Mouse (Mus musculus) olfactory bulb, adult 2 months (tissue): ENCODE measurements around the gene Fam213a. TPM values are rescaled to one million over a fixed set of nuclear protein-coding genes. Genes with fewer than 3 reads are reported as not detected.
A peak's percentile ranks its signal among the peaks of the same experiment; 100 is the strongest.
"Not testable (repeated sequence)": the region's sequence is repeated elsewhere in the genome, so short reads cannot be mapped to it uniquely, and the experiment has no call there.

Source experiments
- H3K27ac ChIP-seq: fragments of 200-500 bp; 2 replicates; pipeline ENCODE4 v1.5.1; 2012; ENCODE audit warnings: low read depth, low read length; ENCODE audit not compliant: insufficient read depth
- H3K4me1 ChIP-seq: fragments of 200-500 bp; 2 replicates; pipeline ENCODE4 v1.6.1; 2012; ENCODE audit warnings: low read length; ENCODE audit not compliant: control insufficient read depth, insufficient read depth
- H3K4me3 ChIP-seq: fragments of 200-500 bp; 2 replicates; pipeline ENCODE4 v1.5.1; 2012; ENCODE audit warnings: mild to moderate bottlenecking, low read depth, low read length, moderate library complexity; ENCODE audit not compliant: insufficient read depth
- CTCF ChIP-seq: fragments of 200-500 bp; IDR thresholded peaks from 2 replicates; pipeline ENCODE4 v1.5.1; 2012; ENCODE audit warnings: low read depth, mild to moderate bottlenecking, low read length, moderate library complexity; ENCODE audit not compliant: insufficient read depth
- POLR2A ChIP-seq: fragments of 200-500 bp; IDR thresholded peaks from 2 replicates; pipeline ENCODE4 v1.6.1; 2012; ENCODE audit warnings: mild to moderate bottlenecking, low read depth, low read length, moderate library complexity; ENCODE audit not compliant: insufficient read depth
- WGBS: fragments of 180-500 bp; shearing (Covaris S2); methylation state at CpG from one replicate; pipeline ENCODE4 v1.1.7; 2018; 5-methylcytosine and 5-hydroxymethylcytosine counted together
- polyA plus RNA-seq: library from polyadenylated mRNA; stranded (reverse); fragments of >200 nt; gene quantifications from 2 replicates; pipeline ENCODE4 v1.2.4, GENCODE M21; 2012; ENCODE audit warnings: low replicate concordance; ENCODE audit not compliant: missing spikeins, insufficient read depth, insufficient read length

Gene Fam213a
- not detected in 2 replicates for polyA plus RNA-seq

GRCm38 (mm10) chr14:41013630-41014613 is at the start of gene Fam213a:
Fam213a (minus strand) TSS chr14:41013788.
- TF ChIP-seq CTCF: no peak
- TF ChIP-seq POLR2A: peak; percentile 84
- Histone ChIP-seq H3K4me1 (0 out of 2 replicates have a peak, but pooled peaks cover 2% of the 10 kb centered on the region), H3K27ac (peak within 1 kb of the TSS; percentile 70), H3K4me3 (peak within 1 kb of the TSS; percentile 73)
- WGBS: 1% methylated on average over 32 of the region's 32 CpGs

- 21% methylated on average over 3 of the region's 4 CpGs for WGBS
- H3K4me1 ChIP-seq, H3K27ac ChIP-seq, H3K4me3 ChIP-seq: not testable (repeated sequence)
Measured at GRCm38 (mm10) chr14:41053190-41053589, 39.6 kb upstream of the Fam213a start.

GRCm38 (mm10) chr14:41052481-41052880 is 38.9 kb upstream of the Fam213a start:
- TF ChIP-seq POLR2A (no peak), CTCF (no peak)
- 71% methylated on average over 5 of the region's 5 CpGs for WGBS
- H3K4me1 ChIP-seq: no peaks in the 10 kb centered on the region
- no peak overlapping the region for H3K27ac ChIP-seq
- no peak overlapping the region for H3K4me3 ChIP-seq

DNA sequence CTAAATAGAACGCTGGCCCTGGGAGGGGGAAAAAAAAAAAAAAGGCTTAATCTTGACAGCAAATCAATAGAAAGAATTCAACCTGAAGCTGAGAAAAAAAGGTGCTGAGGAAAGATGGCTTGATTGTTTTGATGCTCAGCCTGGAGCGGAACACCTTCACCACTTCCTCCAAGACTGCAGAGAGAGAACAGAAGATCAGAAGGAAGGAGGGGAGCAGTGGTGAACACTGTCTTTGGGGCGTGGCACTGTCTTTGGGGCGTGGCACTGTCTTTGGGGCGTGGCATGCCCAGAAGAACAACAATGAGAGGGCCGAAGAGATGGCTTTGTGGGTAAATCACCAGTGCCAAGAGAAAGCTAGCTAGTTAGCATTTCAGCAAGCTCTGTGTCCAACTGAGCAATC is 36.9 kb upstream of the Fam213a start:
- no peak for TF ChIP-seq POLR2A
- Histone ChIP-seq H3K4me3 (no peak overlapping the region), H3K4me1 (no peaks in the 10 kb centered on the region), H3K27ac (no peak overlapping the region)
- 83% methylated on average over 6 of the region's 6 CpGs for WGBS

DNA sequence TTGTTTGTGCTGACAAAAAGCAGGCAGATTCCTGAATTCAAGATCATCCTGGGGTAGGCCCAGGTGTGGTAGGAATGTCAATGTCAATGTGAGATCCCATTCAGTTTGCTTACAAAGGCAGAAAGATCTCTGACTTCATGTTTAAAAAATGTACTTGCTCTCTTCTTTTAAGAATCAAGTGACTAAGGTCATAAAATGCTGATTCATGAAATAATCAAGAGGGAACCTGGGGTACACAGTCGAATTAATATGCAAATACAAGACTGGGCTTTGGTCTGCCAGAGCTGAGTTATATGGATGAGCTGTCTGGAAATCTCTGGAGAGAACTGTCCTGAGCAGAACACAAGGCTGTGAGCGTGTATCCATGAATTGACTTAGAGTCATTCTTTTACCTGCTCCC is 33.8 kb upstream of the Fam213a start:
- TF ChIP-seq POLR2A (no peak), CTCF (no peak)
- 82% methylated on average over 2 of the region's 2 CpGs for WGBS
- H3K4me1 ChIP-seq: no peaks in the 10 kb centered on the region
- H3K4me3 ChIP-seq: no peak overlapping the region
- H3K27ac ChIP-seq: no peak overlapping the region

GRCm38 (mm10) chr14:41035146-41035798 is 21.7 kb upstream of the Fam213a start:
- WGBS: 31% methylated on average over 6 of the region's 6 CpGs
- H3K27ac ChIP-seq: no peak overlapping the region
- TF ChIP-seq POLR2A: no peak
- TF ChIP-seq CTCF: no peak
- no peaks in the 10 kb centered on the region for H3K4me1 ChIP-seq
- H3K4me3 ChIP-seq: no peak overlapping the region

DNA sequence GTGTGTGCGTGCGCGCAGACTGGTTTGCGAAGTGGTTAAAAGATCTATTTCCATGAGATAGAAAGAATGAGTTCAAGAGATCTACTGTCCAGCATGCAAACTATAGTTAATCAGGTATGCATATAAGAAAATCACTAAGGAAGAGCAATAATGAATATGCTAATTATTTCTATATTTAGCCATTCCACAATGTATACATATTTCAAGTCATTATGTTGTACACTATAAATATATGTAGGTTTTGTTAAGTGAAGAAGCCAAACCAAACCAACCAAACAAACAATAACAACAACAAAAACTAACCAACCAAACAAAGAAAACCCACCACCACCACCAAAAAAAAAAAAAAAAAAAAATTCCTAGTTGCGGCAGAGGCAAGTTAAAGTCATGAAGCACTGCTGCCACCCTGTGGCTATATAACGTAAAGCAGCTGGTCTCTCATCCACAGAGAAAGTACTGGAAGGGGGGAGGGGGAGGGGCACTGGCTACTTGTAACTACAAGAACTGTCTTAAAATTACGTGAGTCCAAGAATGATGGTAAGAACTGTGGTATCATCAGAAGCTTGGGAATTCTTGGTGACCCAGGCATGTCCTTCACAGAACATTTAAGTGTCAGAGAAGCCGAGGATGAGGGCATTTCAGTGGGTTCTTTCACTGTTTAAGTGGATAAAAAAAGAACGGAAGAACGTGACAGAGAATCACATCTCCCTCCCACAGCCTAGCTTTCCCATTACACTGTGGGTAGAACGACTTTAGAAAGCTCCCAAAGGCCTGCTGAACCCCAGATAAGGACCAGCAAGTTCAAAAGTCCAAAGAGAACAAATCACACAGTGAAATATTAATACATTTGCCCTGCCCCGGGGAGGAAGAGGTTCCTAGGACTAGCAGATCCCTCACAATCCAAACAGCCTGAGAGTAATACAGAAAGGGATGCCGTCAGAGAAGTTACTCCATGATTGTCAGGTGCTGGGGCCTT is 19.8 kb upstream of the Fam213a start:
- H3K27ac ChIP-seq: no peak overlapping the region
- no peaks in the 10 kb centered on the region for H3K4me1 ChIP-seq
- no peak overlapping the region for H3K4me3 ChIP-seq
- WGBS: 51% methylated on average over 13 of the region's 13 CpGs
- TF ChIP-seq CTCF (no peak), POLR2A (no peak)

- Histone ChIP-seq H3K4me3 (no peak overlapping the region), H3K4me1 (no peaks in the 10 kb centered on the region), H3K27ac (no peak overlapping the region)
- 95% methylated on average over 6 of the region's 6 CpGs for WGBS
- no peak for TF ChIP-seq CTCF
- TF ChIP-seq POLR2A: no peak
Measured at GRCm38 (mm10) chr14:41030989-41031513, 17.5 kb upstream of the Fam213a start.
